Mouse (Mus musculus) embryonic facial prominence, embryonic 15.5 days (tissue): ENCODE measurements around the gene Slc25a48. TPM values are rescaled to one million over a fixed set of nuclear protein-coding genes. Genes with fewer than 3 reads are reported as not detected.

ENCODE experiments used
- ATAC-seq: fragments of 200-750 bp; cut with Nextera tagmentation; 2 replicates; pipeline ENCODE4 v1.8.0; 2017; ENCODE audit warnings: low read depth, moderate TSS enrichment; ENCODE audit not compliant: insufficient number of reproducible peaks, low FRiP score, low TSS enrichment
- H3K27ac ChIP-seq: fragments of 300-500 bp; sonication (generic); replicated peaks from 2 replicates; pipeline ENCODE4 v1.5.1; 2015; ENCODE audit warnings: mild to moderate bottlenecking, inconsistent platforms
- H3K27me3 ChIP-seq: fragments of 300-500 bp; sonication (generic); 2 replicates; pipeline ENCODE4 v1.6.1; 2015; ENCODE audit warnings: inconsistent platforms
- H3K36me3 ChIP-seq: fragments of 300-500 bp; sonication (generic); 2 replicates; pipeline ENCODE4 v1.6.1; 2015; ENCODE audit warnings: mild to moderate bottlenecking, inconsistent platforms
- H3K4me1 ChIP-seq: fragments of 300-500 bp; sonication (generic); 2 replicates; pipeline ENCODE4 v1.6.1; 2015; ENCODE audit warnings: inconsistent platforms
- H3K4me2 ChIP-seq: fragments of 300-500 bp; sonication (generic); replicated peaks from 2 replicates; pipeline ENCODE4 v1.6.1; 2015; ENCODE audit warnings: mild to moderate bottlenecking, inconsistent platforms
- H3K4me3 ChIP-seq: fragments of 300-500 bp; sonication (generic); replicated peaks from 2 replicates; pipeline ENCODE4 v1.5.1; 2015; ENCODE audit warnings: mild to moderate bottlenecking, inconsistent platforms
- H3K9ac ChIP-seq: fragments of 300-500 bp; sonication (generic); 2 replicates; pipeline ENCODE4 v1.6.1; 2015; ENCODE audit warnings: inconsistent platforms
- H3K9me3 ChIP-seq: fragments of 300-500 bp; sonication (generic); replicated peaks from 2 replicates; pipeline ENCODE4 v1.6.1; 2016; ENCODE audit warnings: inconsistent platforms
- WGBS: fragments of 180-500 bp; shearing (Covaris S2); methylation state at CpG from one replicate; pipeline ENCODE4 v1.1.7; 2015; 5-methylcytosine and 5-hydroxymethylcytosine counted together
- polyA plus RNA-seq: library from polyadenylated mRNA; unstranded; fragments of >200 nt; fragmentation: Nextera tagmentation; extraction: Ambion mirVana; gene quantifications from 2 replicates; pipeline ENCODE4 v1.2.1, GENCODE M21; 2015

The Slc25a48 gene
- polyA plus RNA-seq, 1 experiment from 2014 or later = 1.2 TPM

DNA sequence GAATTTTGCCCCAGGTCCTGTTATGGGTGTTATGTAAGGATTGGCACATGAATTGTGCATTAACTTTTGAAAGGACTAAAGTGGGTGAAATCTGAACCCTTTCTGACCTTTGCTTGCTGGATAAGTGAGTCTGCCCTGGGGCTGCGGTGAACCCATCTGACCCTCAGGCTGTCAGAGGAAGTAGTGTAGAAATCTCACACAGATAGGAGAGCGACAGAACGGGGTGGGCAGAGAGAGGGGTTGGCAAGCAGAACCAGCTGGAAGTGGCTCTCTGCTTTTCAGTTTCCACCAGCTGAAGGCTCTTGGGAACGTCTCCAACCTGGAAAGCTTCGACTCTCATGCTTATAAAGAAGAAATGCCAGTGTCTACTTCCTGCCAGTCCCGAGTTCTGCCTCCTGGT lies 39.1 kb downstream of the Slc25a48 start:
- Histone ChIP-seq H3K4me1 (peaks cover 12% of the 10 kb centered on the region; the same call in 1 of the 2 replicates), H3K27ac (no peak overlapping the region), H3K9me3 (no peaks in the 10 kb centered on the region), H3K4me3 (no peak overlapping the region), H3K9ac (no peak overlapping the region), H3K36me3 (no peaks in the 10 kb centered on the region), H3K4me2 (no peak overlapping the region), H3K27me3 (peaks cover 5% of the 10 kb centered on the region; the same call in 1 of the 2 replicates)
- ATAC-seq = no peak
- 20% methylated on average over 6 of the region's 6 CpGs for WGBS

DNA sequence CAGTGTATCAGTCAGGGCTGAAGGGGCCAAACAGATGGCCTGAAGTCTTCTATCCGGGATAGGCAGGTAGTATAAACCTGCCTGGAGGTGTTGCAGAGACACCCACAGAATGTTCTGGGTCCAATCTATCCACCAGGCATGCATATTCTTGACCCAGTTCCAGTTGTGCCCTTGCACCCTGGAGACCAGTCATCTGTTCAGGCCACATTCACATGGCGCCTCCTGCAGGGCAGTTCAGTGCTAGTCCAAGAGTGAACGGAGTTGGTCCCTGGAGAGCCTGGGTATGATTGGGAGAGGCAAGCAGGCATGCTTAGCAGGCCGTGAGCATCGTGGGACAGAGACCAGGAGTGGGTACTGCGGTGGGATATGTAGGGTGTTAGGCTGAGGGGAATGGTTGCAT lies 39.9 kb downstream of the Slc25a48 start:
- WGBS = 82% methylated on average over 6 of the region's 6 CpGs
- Histone ChIP-seq H3K36me3 (no peaks in the 10 kb centered on the region), H3K4me1 (peaks cover 12% of the 10 kb centered on the region; the same call in 1 of the 2 replicates), H3K9me3 (no peaks in the 10 kb centered on the region), H3K27me3 (peaks cover 5% of the 10 kb centered on the region; the same call in 1 of the 2 replicates), H3K9ac (no peak overlapping the region), H3K4me3 (no peak overlapping the region), H3K27ac (no peak overlapping the region), H3K4me2 (no peak overlapping the region)
- ATAC-seq = no peak

DNA sequence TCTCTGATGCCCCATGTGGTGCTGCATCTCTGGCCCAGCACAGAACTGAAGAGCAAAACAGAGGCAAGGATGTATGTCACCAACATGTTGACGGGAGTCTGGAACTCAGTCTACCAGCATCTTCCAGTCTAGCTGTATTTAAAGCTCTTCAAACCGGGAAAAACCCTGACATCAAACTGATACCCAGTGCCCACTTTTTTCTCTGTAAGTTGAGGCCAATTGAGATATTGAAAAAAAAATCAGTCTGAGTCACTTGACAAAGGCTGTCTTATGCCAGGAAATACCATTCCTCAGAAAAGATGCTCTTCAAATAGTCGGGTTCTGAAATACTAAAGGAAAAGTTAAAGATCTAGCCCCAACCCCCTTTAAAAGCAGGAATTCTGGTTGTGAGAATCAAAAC lies 44.0 kb downstream of the Slc25a48 start, which contains the start of gene Il9:
Gene Il9 (minus strand): TSS at position 101 of the 400 bp plus-strand sequence.
- H3K9me3 ChIP-seq = no peaks in the 10 kb centered on the region
- no peak for ATAC-seq
- no peak within 1 kb of the TSS for H3K9ac ChIP-seq
- no peak within 1 kb of the TSS for H3K4me3 ChIP-seq
- 73% methylated on average over 3 of the region's 3 CpGs for WGBS
- no peak within 1 kb of the TSS for H3K27ac ChIP-seq
- no peaks in the 10 kb centered on the region for H3K36me3 ChIP-seq
- H3K27me3 ChIP-seq = no peaks in the 10 kb centered on the region
- H3K4me2 ChIP-seq = no peak within 1 kb of the TSS
- peaks cover 4% of the 10 kb centered on the region; the same call in 1 of the 2 replicates for H3K4me1 ChIP-seq

DNA sequence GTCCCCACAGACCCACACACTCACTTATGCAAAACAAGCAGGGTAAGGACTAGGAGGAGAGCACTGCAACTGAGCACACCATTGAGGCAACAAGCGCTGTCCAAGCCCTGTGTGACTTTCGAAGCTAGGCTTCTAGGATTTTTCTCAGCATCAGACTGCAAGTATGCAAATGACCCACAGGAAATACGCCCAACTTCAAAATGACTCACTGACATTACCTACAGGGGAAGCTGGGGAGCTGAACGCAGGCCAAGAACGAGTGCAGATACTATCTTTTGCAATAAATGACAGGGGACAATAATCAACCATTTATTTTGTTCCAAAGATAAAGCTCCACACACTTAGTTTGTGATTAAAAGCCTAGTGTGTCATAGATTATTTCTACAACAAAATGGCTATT lies 49.9 kb downstream of the Slc25a48 start:
- Histone ChIP-seq H3K4me3 (no peak overlapping the region), H3K27me3 (no peaks in the 10 kb centered on the region), H3K9me3 (no peaks in the 10 kb centered on the region), H3K4me2 (no peak overlapping the region), H3K36me3 (no peaks in the 10 kb centered on the region), H3K4me1 (no peaks in the 10 kb centered on the region), H3K9ac (no peak overlapping the region), H3K27ac (no peak overlapping the region)
- 60% methylated on average over 5 of the region's 5 CpGs for WGBS
- ATAC-seq = no peak

DNA sequence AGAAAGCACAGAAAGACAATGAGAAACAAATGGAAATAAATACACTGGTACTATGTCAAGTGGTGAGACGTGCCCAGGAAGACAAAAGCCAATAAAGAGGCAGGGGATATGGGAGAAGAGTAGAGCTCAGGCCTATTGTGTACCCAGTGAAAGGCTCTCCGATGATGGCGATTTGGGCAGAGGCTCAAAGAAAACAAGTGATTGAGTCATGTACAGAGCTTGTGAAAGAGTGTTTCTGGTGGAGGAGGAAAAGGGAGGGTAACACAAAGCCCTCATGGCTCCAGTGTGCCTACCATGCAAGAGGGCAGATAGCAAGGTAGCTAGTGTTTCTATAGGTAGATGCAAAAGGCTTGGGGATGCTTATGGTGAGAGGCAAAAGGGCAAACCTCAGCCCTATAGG lies 56.3 kb downstream of the Slc25a48 start:
- no peak for ATAC-seq
- Histone ChIP-seq H3K4me2 (no peak overlapping the region), H3K9me3 (no peaks in the 10 kb centered on the region), H3K4me1 (no peaks in the 10 kb centered on the region), H3K4me3 (no peak overlapping the region), H3K9ac (no peak overlapping the region), H3K36me3 (no peaks in the 10 kb centered on the region), H3K27me3 (no peaks in the 10 kb centered on the region), H3K27ac (no peak overlapping the region)
- WGBS = 76% methylated on average over 3 of the region's 3 CpGs

DNA sequence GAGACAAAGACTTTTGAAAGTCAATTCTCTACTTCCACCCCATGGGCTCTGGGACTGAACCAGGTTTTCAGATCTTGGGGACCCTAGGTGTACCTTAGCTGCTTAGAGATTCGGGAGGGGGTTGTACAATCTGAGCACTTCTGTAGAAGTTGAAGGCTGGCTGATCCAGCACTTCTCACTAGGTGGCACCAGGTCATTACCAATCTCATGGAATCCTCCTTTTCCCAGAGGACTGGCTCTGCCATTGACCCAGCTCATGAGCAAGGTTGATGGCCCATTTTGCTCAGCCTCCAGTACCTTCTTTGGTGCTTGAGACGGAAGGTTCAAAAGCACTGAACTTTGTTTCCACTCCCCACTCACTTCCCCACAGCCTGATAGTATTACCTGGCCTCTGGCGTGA lies 62.0 kb downstream of the Slc25a48 start:
- WGBS = 70% methylated on average over 3 of the region's 3 CpGs
- H3K4me2 ChIP-seq = no peak overlapping the region

DNA sequence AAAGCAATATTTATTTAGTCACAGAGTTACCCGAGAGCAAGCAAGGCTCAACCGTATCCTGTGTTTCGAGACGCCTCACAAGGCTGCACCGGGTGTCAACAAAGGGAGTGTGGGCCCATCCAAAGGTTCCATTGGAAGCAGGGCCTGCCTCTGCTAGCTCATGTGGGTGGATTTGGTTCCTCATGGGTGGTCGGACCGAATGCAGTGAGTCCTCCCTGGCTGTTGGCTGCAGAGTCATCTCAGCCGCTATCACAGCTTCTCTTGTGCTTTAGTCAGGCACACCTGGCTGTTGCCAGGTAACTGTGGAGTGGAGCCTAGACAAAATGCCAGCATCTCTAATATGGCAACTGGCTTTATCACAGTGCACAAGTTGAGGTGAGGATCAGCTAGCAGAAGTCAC lies 62.5 kb downstream of the Slc25a48 start:
- Histone ChIP-seq H3K9ac (no peak overlapping the region), H3K36me3 (no peaks in the 10 kb centered on the region), H3K4me2 (no peak overlapping the region), H3K4me1 (no peaks in the 10 kb centered on the region), H3K27ac (no peak overlapping the region), H3K4me3 (no peak overlapping the region), H3K9me3 (no peaks in the 10 kb centered on the region), H3K27me3 (no peaks in the 10 kb centered on the region)
- WGBS = 83% methylated on average over 8 of the region's 8 CpGs
- no peak for ATAC-seq

More for the DNA sequence above, 62.0 kb downstream of the Slc25a48 start:
- Histone ChIP-seq H3K4me1 (no peaks in the 10 kb centered on the region), H3K27me3 (no peaks in the 10 kb centered on the region), H3K27ac (no peak overlapping the region), H3K9ac (no peak overlapping the region), H3K36me3 (no peaks in the 10 kb centered on the region), H3K9me3 (no peaks in the 10 kb centered on the region), H3K4me3 (no peak overlapping the region)
- ATAC-seq = no peak

DNA sequence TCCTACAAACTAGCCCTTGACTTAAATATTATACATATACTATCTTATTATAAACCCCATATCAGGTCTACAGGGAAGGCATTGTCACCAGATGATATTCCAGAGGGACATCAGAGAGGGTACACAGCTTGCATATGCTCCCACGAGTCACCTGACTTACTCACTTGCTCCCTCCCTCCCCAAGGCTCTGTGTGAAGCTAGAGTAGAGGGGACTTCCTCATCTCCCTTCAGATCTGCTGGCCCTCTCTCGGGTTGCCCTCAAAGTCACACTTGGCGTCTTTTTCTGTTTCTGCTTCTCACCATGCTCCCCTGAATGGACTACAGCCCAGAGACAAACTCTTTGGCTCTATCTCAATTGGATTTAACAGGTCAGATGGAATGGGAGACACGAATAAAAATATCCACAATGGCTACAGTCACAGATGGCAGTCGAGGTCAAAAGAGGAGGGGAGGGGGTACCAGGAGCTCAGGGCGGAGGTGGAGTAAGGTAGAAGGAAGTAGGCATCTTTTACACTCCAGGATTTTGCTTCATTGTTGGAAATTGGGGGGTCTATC lies 63.8 kb downstream of the Slc25a48 start:
- Histone ChIP-seq H3K36me3 (no peaks in the 10 kb centered on the region), H3K27me3 (no peaks in the 10 kb centered on the region), H3K9me3 (no peaks in the 10 kb centered on the region), H3K27ac (no peak overlapping the region), H3K4me3 (no peak overlapping the region), H3K4me1 (no peaks in the 10 kb centered on the region), H3K4me2 (no peak overlapping the region), H3K9ac (no peak overlapping the region)
- no peak for ATAC-seq
- 69% methylated on average over 6 of the region's 6 CpGs for WGBS

DNA sequence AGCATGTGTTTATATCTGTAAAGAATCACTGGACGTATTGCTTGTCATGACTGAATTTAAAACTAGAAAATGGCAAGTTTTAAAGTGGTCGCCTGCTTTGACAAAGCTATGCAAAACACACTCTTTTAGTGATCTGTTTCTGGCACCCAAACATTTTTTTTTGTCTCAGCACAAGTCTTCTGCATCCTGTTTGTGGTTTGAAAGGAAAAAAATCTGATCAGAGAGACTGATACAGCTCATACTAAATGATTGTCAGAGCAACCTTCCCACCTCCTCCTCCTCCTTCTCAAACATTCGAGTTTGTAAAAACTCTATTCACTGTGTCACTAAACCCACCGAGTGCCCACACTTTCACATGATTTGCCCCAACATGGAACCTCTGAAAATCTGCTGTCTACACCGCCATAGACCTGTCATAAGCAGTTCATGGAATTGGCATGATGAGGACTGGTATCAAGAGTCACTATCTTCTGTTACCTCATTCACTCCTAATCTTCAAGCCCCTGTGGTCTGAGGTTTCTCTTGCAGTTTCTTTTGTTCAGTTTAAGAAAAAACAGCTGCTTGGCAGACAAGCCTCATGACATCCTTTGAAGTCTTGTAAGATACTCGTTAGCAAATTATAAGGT lies 68.8 kb downstream of the Slc25a48 start:
- no peak overlapping the region for H3K27ac ChIP-seq
- H3K4me3 ChIP-seq = no peak overlapping the region
- H3K36me3 ChIP-seq = no peaks in the 10 kb centered on the region
- H3K4me1 ChIP-seq = no peaks in the 10 kb centered on the region
- no peaks in the 10 kb centered on the region for H3K27me3 ChIP-seq
- WGBS = 58% methylated on average over 6 of the region's 6 CpGs
- H3K4me2 ChIP-seq = no peak overlapping the region
- no peak for ATAC-seq
- H3K9ac ChIP-seq = no peak overlapping the region
- no peaks in the 10 kb centered on the region for H3K9me3 ChIP-seq

DNA sequence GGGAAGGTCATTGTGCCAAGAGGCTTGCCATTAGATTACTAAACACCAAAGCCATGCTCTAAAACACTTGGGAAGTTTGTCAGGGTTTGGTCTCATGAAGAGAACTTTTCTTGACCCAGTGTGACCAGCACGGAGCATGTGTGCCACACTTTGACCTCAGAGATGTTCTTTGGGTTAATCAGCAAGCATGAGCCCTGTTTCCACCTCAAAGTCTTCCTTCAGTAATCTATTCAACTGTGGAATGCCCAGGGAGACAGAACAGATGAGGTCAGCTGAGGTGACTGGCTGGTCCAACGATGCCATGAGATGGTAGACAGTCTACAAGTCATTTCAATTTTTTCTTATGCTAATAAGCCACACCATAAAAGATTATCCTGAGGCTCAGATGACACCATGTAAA lies 71.6 kb downstream of the Slc25a48 start:
- H3K27ac ChIP-seq = no peak overlapping the region
- ATAC-seq = no peak
- no peak overlapping the region for H3K9ac ChIP-seq
- no peaks in the 10 kb centered on the region for H3K27me3 ChIP-seq
- no peaks in the 10 kb centered on the region for H3K9me3 ChIP-seq
- H3K36me3 ChIP-seq = no peaks in the 10 kb centered on the region
- no peak overlapping the region for H3K4me3 ChIP-seq
- H3K4me2 ChIP-seq = no peak overlapping the region
- 86% methylated on average over 2 of the region's 2 CpGs for WGBS
- H3K4me1 ChIP-seq = no peaks in the 10 kb centered on the region

DNA sequence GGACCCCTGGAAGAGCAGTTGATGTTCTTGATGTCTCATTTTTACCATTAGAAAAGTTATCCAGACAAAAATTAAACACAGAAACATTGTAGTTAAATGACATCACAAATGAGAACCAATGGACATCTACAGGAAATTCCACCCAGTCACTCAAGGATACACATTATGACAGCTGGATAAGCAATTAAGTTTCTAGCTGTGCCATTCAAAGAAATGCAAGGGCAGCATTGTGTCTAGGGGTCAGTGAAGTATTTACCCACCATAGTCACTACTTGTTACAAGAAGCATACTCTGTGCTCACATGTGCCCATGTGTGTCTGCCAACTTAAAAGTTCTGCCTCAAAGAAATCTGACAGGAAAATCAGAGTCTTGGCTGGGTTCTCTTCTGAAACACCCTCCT lies 75.4 kb downstream of the Slc25a48 start:
- H3K4me3 ChIP-seq = no peak overlapping the region
- ATAC-seq = no peak
- no peak overlapping the region for H3K9ac ChIP-seq
- H3K4me2 ChIP-seq = no peak overlapping the region
- H3K36me3 ChIP-seq = no peaks in the 10 kb centered on the region
- H3K27ac ChIP-seq = no peak overlapping the region
- H3K9me3 ChIP-seq = no peaks in the 10 kb centered on the region
- no peaks in the 10 kb centered on the region for H3K27me3 ChIP-seq
- H3K4me1 ChIP-seq = no peaks in the 10 kb centered on the region

DNA sequence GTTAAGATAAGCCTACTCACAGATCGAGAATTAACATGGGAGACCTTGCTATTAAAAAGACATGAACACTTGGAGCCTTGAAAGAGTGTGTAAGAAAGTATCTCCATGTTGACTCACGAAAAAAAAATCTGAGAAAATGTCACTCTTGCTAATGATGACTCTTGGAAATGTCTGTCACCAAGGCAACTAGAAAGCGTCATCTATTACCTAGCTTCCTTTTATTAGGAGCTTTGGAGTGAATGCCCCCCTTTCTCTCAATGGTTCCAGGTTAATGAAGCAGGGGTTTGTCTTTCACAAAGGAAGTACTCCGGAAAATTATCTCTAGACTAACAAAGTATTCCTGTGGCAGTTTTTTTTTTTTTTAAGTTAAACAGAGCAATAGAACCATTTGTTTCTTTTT lies 78.2 kb downstream of the Slc25a48 start:
- H3K36me3 ChIP-seq = no peaks in the 10 kb centered on the region
- H3K4me1 ChIP-seq = no peaks in the 10 kb centered on the region
- ATAC-seq = no peak
- no peak overlapping the region for H3K4me2 ChIP-seq
- no peak overlapping the region for H3K27ac ChIP-seq
- no peak overlapping the region for H3K9ac ChIP-seq
- WGBS = 75% methylated on average over 4 of the region's 4 CpGs
- no peaks in the 10 kb centered on the region for H3K9me3 ChIP-seq
- no peak overlapping the region for H3K4me3 ChIP-seq
- no peaks in the 10 kb centered on the region for H3K27me3 ChIP-seq
